In the genomic region with DNA sequence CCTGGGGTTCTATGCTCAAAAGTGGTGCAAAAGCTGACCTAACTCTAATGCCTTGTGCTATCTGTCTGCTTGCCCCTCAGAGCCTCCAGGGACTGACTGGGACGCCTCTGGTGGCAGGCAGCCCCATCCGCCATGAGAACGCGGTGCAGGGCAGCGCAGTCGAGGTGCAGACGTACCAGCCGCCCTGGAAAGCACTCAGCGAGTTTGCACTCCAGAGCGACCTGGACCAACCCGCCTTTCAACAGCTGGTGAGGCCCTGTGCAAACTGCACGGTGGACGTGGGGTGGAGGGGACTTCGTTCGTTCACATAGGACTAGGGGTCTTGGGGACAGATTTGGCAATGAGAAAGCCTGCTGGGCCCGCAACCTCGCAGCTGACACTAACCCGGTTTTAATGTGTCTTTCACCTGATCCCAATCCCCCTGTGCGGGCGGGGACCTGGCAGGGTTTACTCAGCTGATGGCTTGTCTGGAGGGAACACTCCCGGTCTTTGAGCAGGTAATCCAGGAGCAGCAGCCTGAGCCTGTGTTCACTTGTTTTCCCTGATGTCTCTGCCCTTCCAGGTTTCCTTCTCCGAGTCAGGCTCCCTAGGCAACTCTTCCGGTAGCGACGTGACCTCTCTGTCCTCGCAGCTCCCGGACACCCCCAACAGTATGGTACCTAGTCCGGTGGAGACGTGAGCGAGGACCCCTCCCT, we compare ENCODE assay signal across 9 mouse cellular contexts. TPM values are rescaled to one million over a fixed set of nuclear protein-coding genes. Genes with fewer than 3 reads are reported as not detected.
DNase-seq lines count a peak whose midpoint lies in the region; ATAC-seq and TF ChIP-seq lines count a peak whose summit lies in the region.
"Had no signal": no experiment of that assay in that cellular context is flagged by ENCODE, and none has a peak within 500 bp of the region (broad histone marks: within the 10 kb centered on the region; RNA-seq: fewer than 3 reads in every experiment).

No protein-coding gene starts in this region.

- no peak overlapping the region for H3K27ac ChIP-seq in hindbrain, embryonic 11.5 days (ENCODE audit: low read depth, low read length)
- H3K27ac ChIP-seq in hindbrain, postnatal 0 days = no peak overlapping the region
- no peak overlapping the region for H3K27ac ChIP-seq in heart, postnatal 0 days (ENCODE audit: low read depth)
- H3K27ac ChIP-seq in limb, embryonic 12.5 days = no peak overlapping the region
- H3K27ac ChIP-seq in small intestine, adult 2 months (ENCODE audit: insufficient read depth, low read depth, low read length) = no peak overlapping the region

- no peaks in the 10 kb centered on the region for H3K36me3 ChIP-seq in hindbrain, embryonic 11.5 days (ENCODE audit: control insufficient read depth, insufficient read depth, low read length)
- no peaks in the 10 kb centered on the region for H3K36me3 ChIP-seq in hindbrain, postnatal 0 days (ENCODE audit: insufficient read depth, low read length)
- H3K36me3 ChIP-seq in E14TG2a.4 (ENCODE audit: insufficient read depth, low read length) = no peaks in the 10 kb centered on the region
- H3K36me3 ChIP-seq in heart, postnatal 0 days (replicated peaks; ENCODE audit: control insufficient read depth, insufficient read depth, low read length) = no peaks in the 10 kb centered on the region
- no peaks in the 10 kb centered on the region for H3K36me3 ChIP-seq in limb, embryonic 12.5 days
- no peaks in the 10 kb centered on the region for H3K36me3 ChIP-seq in small intestine, adult 2 months (ENCODE audit: control insufficient read depth, insufficient read depth, low read length)

- peaks cover 87% of the 10 kb centered on the region for H3K27me3 ChIP-seq in hindbrain, embryonic 11.5 days (ENCODE audit: control insufficient read depth, insufficient read depth, low read length)
- peaks cover 69% of the 10 kb centered on the region for H3K27me3 ChIP-seq in hindbrain, postnatal 0 days (ENCODE audit: insufficient read depth, low read length)
- peaks cover 96% of the 10 kb centered on the region for H3K27me3 ChIP-seq in E14TG2a.4 (ENCODE audit: insufficient read depth, low read length)
- H3K27me3 ChIP-seq in heart, postnatal 0 days (ENCODE audit: control insufficient read depth, insufficient read depth, low read length) = peaks cover 99% of the 10 kb centered on the region
- peaks cover 97% of the 10 kb centered on the region for H3K27me3 ChIP-seq in limb, embryonic 12.5 days
- H3K27me3 ChIP-seq in small intestine, adult 2 months (ENCODE audit: control insufficient read depth, insufficient read depth, low read length) = peaks cover 80% of the 10 kb centered on the region

- DNase-seq in hindbrain, embryonic 11.5 days (ENCODE audit: low spot score) = peak; percentile 75
- no peak for DNase-seq in hindbrain, postnatal 0 days (ENCODE audit: low spot score)
- peak; percentile 43 to 63 for DNase-seq in cerebellum, postnatal 10 days
- no peak for DNase-seq in heart, postnatal 0 days (ENCODE audit: low spot score)

- no peak for TF ChIP-seq POLR2A in small intestine, adult 2 months (IDR thresholded peaks at IDR 0.05; ENCODE audit: low read depth, low read length)

- WGBS in hindbrain, embryonic 11.5 days = under 1% methylated on average over 30 of the region's 30 CpGs
- 1% methylated on average over 30 of the region's 30 CpGs for WGBS in hindbrain, postnatal 0 days
- 3% methylated on average over 30 of the region's 30 CpGs for WGBS in heart, postnatal 0 days
- 1% methylated on average over 30 of the region's 30 CpGs for WGBS in limb, embryonic 12.5 days
- 15% methylated on average over 30 of the region's 30 CpGs for WGBS in small intestine, adult 2 months

- TF ChIP-seq CTCF in hindbrain, postnatal 0 days (IDR thresholded peaks at IDR 0.05; ENCODE audit: low read depth) = no peak
- no peak for TF ChIP-seq CTCF in E14TG2a.4 (conservative IDR thresholded peaks at IDR 0.05; ENCODE audit: low read length)
- no peak for TF ChIP-seq CTCF in heart, postnatal 0 days (IDR thresholded peaks at IDR 0.05; ENCODE audit: low read depth)
- TF ChIP-seq CTCF in small intestine, adult 2 months (IDR thresholded peaks at IDR 0.05; ENCODE audit: extremely low read depth, insufficient read length, insufficient replicate concordance, low read depth, low read length) = no peak

- no peak for ATAC-seq in hindbrain, embryonic 11.5 days (ENCODE audit: low FRiP score)
- ATAC-seq in hindbrain, postnatal 0 days = no peak
- 0 out of 2 replicates have a peak, but pooled peaks have one; percentile 16 for ATAC-seq in heart, postnatal 0 days (ENCODE audit: insufficient read depth, low read depth)
- ATAC-seq in limb, embryonic 12.5 days (ENCODE audit: insufficient number of reproducible peaks, insufficient read depth, low FRiP score, low TSS enrichment, low read depth) = no peak
- ATAC-seq in megakaryocyte-erythroid progenitor cell, adult 5-6 weeks (replicated peaks; ENCODE audit: low FRiP score, low TSS enrichment, poor library complexity, severe bottlenecking) = no peak

- H3K9me3 ChIP-seq in hindbrain, embryonic 11.5 days (ENCODE audit: control insufficient read depth, low read length) = no peaks in the 10 kb centered on the region
- no peaks in the 10 kb centered on the region for H3K9me3 ChIP-seq in hindbrain, postnatal 0 days (ENCODE audit: low read length)
- no peaks in the 10 kb centered on the region for H3K9me3 ChIP-seq in E14TG2a.4 (ENCODE audit: low read length)
- H3K9me3 ChIP-seq in heart, postnatal 0 days (replicated peaks; ENCODE audit: control insufficient read depth, low read length) = no peaks in the 10 kb centered on the region
- H3K9me3 ChIP-seq in limb, embryonic 12.5 days = no peaks in the 10 kb centered on the region

- 0 out of 2 replicates have a peak overlapping the region, but pooled peaks have one; percentile 19 for H3K9ac ChIP-seq in hindbrain, embryonic 11.5 days (ENCODE audit: low read depth, low read length)
- no peak overlapping the region for H3K9ac ChIP-seq in hindbrain, postnatal 0 days (replicated peaks; ENCODE audit: low read length)
- no peak overlapping the region for H3K9ac ChIP-seq in heart, postnatal 0 days (replicated peaks; ENCODE audit: low read depth, low read length)
- no peak overlapping the region for H3K9ac ChIP-seq in limb, embryonic 12.5 days (replicated peaks)

- peak overlapping the region; percentile 4 for H3K4me3 ChIP-seq in hindbrain, embryonic 11.5 days (ENCODE audit: low read depth, low read length)
- H3K4me3 ChIP-seq in hindbrain, postnatal 0 days (ENCODE audit: low read length) = no peak overlapping the region
- H3K4me3 ChIP-seq in E14TG2a.4 (replicated peaks; ENCODE audit: low read length) = peak overlapping the region; percentile 75
- H3K4me3 ChIP-seq in heart, postnatal 0 days (ENCODE audit: low read depth, low read length) = peak overlapping the region; percentile 33
- peak overlapping the region; percentile 27 for H3K4me3 ChIP-seq in limb, embryonic 12.5 days (replicated peaks)
- H3K4me3 ChIP-seq in small intestine, adult 2 months (ENCODE audit: low read depth, low read length) = peak overlapping the region; percentile 41

- H3K4me1 ChIP-seq in hindbrain, embryonic 11.5 days (replicated peaks; ENCODE audit: control insufficient read depth, insufficient read depth, low read length) = peaks cover 10% of the 10 kb centered on the region
- no peaks in the 10 kb centered on the region; the same call in 1 of the 2 replicates for H3K4me1 ChIP-seq in hindbrain, postnatal 0 days (ENCODE audit: insufficient read depth, low read length)
- peaks cover 62% of the 10 kb centered on the region for H3K4me1 ChIP-seq in E14TG2a.4 (replicated peaks; ENCODE audit: low read depth, low read length)
- H3K4me1 ChIP-seq in heart, postnatal 0 days (ENCODE audit: control insufficient read depth, insufficient read depth) = peaks cover 15% of the 10 kb centered on the region; the same call in 1 of the 2 replicates
- peaks cover 60% of the 10 kb centered on the region for H3K4me1 ChIP-seq in limb, embryonic 12.5 days (replicated peaks)
- peaks cover 36% of the 10 kb centered on the region for H3K4me1 ChIP-seq in small intestine, adult 2 months (ENCODE audit: control insufficient read depth, insufficient read depth, insufficient read length, low read length)

- no peak overlapping the region; the same call in 1 of the 2 replicates for H3K4me2 ChIP-seq in hindbrain, embryonic 11.5 days (replicated peaks; ENCODE audit: low read depth, low read length)
- no peak overlapping the region for H3K4me2 ChIP-seq in hindbrain, postnatal 0 days (ENCODE audit: low read depth, low read length)
- peak overlapping the region; percentile 20; the same call in 1 of the 2 replicates for H3K4me2 ChIP-seq in heart, postnatal 0 days (ENCODE audit: low read depth, low read length)
- H3K4me2 ChIP-seq in limb, embryonic 12.5 days = peak overlapping the region; percentile 51

- TF ChIP-seq EP300 in heart, postnatal 0 days (IDR thresholded peaks at IDR 0.05; ENCODE audit: low read depth) = no peak

RNA-seq across cellular contexts. Expression of gene Isl2, which starts 6.5 kb away (rescaled TPM):
- 15.3 and 23.5 TPM in 2 replicates for polyA plus RNA-seq in hindbrain, embryonic 11.5 days (2014; fragmentation: Nextera tagmentation; extraction: Ambion mirVana)
- 1.2 and 1.6 TPM in 2 replicates for total RNA-seq in hindbrain, postnatal 0 days (2014; rRNA removed)
- 0.53 and 0.95 TPM in 2 replicates for polyA plus RNA-seq in hindbrain, postnatal 0 days (2015; fragmentation: Nextera tagmentation; extraction: Ambion mirVana)
- not detected in 2 replicates for total RNA-seq in heart, postnatal 0 days (2014; rRNA removed; ENCODE audit: low replicate concordance)
- polyA plus RNA-seq in heart, postnatal 0 days (2015; fragmentation: Nextera tagmentation; extraction: Ambion mirVana) = not detected in 2 replicates
- 2.3 and 3.6 TPM in 2 replicates for polyA plus RNA-seq in limb, embryonic 12.5 days (2016; fragmentation: Nextera tagmentation; extraction: Ambion mirVana)
- 2.2 and 3.4 TPM in 2 replicates for polyA plus RNA-seq in small intestine, adult 2 months (2012; rRNA removed)
- not detected in 2 replicates for total RNA-seq in megakaryocyte-erythroid progenitor cell, adult 5-6 weeks (2014; fragmentation: Nextera tagmentation)
- total RNA-seq in megakaryocyte-erythroid progenitor cell, adult 5-6 weeks (2017) = not detected in 2 replicates
- total RNA-seq: gastrocnemius, postnatal 36 days had no signal

RNA-seq across cellular contexts. Expression of gene Etfa, which starts 33.0 kb away (rescaled TPM):
- polyA plus RNA-seq in hindbrain, embryonic 11.5 days (2014; fragmentation: Nextera tagmentation; extraction: Ambion mirVana) = 131 TPM in 2 replicates
- total RNA-seq in hindbrain, postnatal 0 days (2014; rRNA removed) = 12.5 and 17.6 TPM in 2 replicates
- polyA plus RNA-seq in hindbrain, postnatal 0 days (2015; fragmentation: Nextera tagmentation; extraction: Ambion mirVana) = 127 and 145 TPM in 2 replicates
- 85.6 and 94.5 TPM in 2 replicates for total RNA-seq in heart, postnatal 0 days (2014; rRNA removed; ENCODE audit: low replicate concordance)
- polyA plus RNA-seq in heart, postnatal 0 days (2015; fragmentation: Nextera tagmentation; extraction: Ambion mirVana) = 929 and 949 TPM in 2 replicates
- polyA plus RNA-seq in limb, embryonic 12.5 days (2016; fragmentation: Nextera tagmentation; extraction: Ambion mirVana) = 183 and 192 TPM in 2 replicates
- polyA plus RNA-seq in small intestine, adult 2 months (2012; rRNA removed) = 38.5 and 62.1 TPM in 2 replicates
- 115 and 121 TPM in 2 replicates for total RNA-seq in megakaryocyte-erythroid progenitor cell, adult 5-6 weeks (2014; fragmentation: Nextera tagmentation)
- 72.0 and 72.8 TPM in 2 replicates for total RNA-seq in megakaryocyte-erythroid progenitor cell, adult 5-6 weeks (2017)

Comparison
In these comparisons a context has a peak if more than half of its experiments do, and no peak if none do; other contexts are left out.
1. DNase-seq: peak in hindbrain, embryonic 11.5 days (single experiment) and cerebellum, postnatal 10 days (2 of 2); none in hindbrain, postnatal 0 days (single experiment) and heart, postnatal 0 days (single experiment).
2. H3K4me2 ChIP-seq: peak in heart, postnatal 0 days (single experiment) and limb, embryonic 12.5 days (single experiment); none in hindbrain, embryonic 11.5 days (single experiment) and hindbrain, postnatal 0 days (single experiment).